Mouse (Mus musculus) hindbrain, embryonic 14.5 days (tissue): Measurements from ENCODE around the gene Cuedc2. TPM values are rescaled to one million over a fixed set of nuclear protein-coding genes. Genes with fewer than 3 reads are reported as not detected.
A peak's percentile ranks its signal among the peaks of the same experiment; 100 is the strongest.

ENCODE experiments used
- ATAC-seq: fragments of 200-750 bp; cut with Nextera tagmentation; 2 replicates; pipeline ENCODE4 v1.8.0; 2017; ENCODE audit warnings: moderate number of reproducible peaks, mild to moderate bottlenecking, moderate TSS enrichment, moderate library complexity; ENCODE audit not compliant: low FRiP score
- DNase-seq: peaks from one replicate; pipeline ENCODE4 v3.0.0-alpha.2; 2015; ENCODE audit warnings: low spot score
- H3K27ac ChIP-seq: fragments of 300-500 bp; sonication (generic); 2 replicates; pipeline ENCODE4 v1.5.1; 2014; ENCODE audit warnings: mild to moderate bottlenecking, moderate library complexity
- H3K27me3 ChIP-seq: fragments of 300-500 bp; sonication (generic); 2 replicates; pipeline ENCODE4 v1.6.1; 2014; ENCODE audit warnings: mild to moderate bottlenecking, low read length, mixed read lengths; ENCODE audit not compliant: control insufficient read depth, insufficient read depth
- H3K36me3 ChIP-seq: fragments of 300-500 bp; sonication (generic); replicated peaks from 2 replicates; pipeline ENCODE4 v1.6.1; 2014; ENCODE audit not compliant: control insufficient read depth, insufficient read depth
- H3K4me1 ChIP-seq: fragments of 300-500 bp; sonication (generic); replicated peaks from 2 replicates; pipeline ENCODE4 v1.6.1; 2014; ENCODE audit warnings: antibody characterized with exemption, low read length, mixed read lengths; ENCODE audit not compliant: control insufficient read depth, insufficient read depth
- H3K4me2 ChIP-seq: fragments of 300-500 bp; sonication (generic); replicated peaks from 2 replicates; pipeline ENCODE4 v1.6.1; 2014; ENCODE audit warnings: mild to moderate bottlenecking, moderate library complexity
- H3K4me3 ChIP-seq: fragments of 300-500 bp; sonication (generic); replicated peaks from 2 replicates; pipeline ENCODE4 v1.5.1; 2014; ENCODE audit warnings: mild to moderate bottlenecking, low read length
- H3K9ac ChIP-seq: fragments of 300-500 bp; sonication (generic); 2 replicates; pipeline ENCODE4 v1.6.1; 2014
- H3K9me3 ChIP-seq: fragments of 300-500 bp; sonication (generic); 2 replicates; pipeline ENCODE4 v1.6.1; 2016; ENCODE audit warnings: low read length; ENCODE audit not compliant: control insufficient read depth
- WGBS: fragments of 180-500 bp; shearing (Covaris S2); extraction: QIAGEN DNeasy Blood & Tissue Kit; methylation state at CpG from one replicate; pipeline ENCODE4 v1.1.7; 2014; 5-methylcytosine and 5-hydroxymethylcytosine counted together
- polyA plus RNA-seq: library from polyadenylated mRNA; unstranded; fragments of >200 nt; fragmentation: Nextera tagmentation; extraction: Ambion mirVana; gene quantifications from 2 replicates; pipeline ENCODE4 v1.2.1, GENCODE M21; 2014

Cuedc2 gene
- polyA plus RNA-seq, 1 experiment from 2014 or later, result 318 TPM

GRCm38 (mm10) chr19:46304908-46305333, 33.6 kb downstream of the Cuedc2 start:
- Histone ChIP-seq H3K36me3 (no peaks in the 10 kb centered on the region), H3K9ac (peak overlapping the region; percentile 29; the same call in 1 of the 2 replicates), H3K27me3 (peaks cover 45% of the 10 kb centered on the region), H3K4me2 (peak overlapping the region; percentile 78), H3K4me3 (peak overlapping the region; percentile 36), H3K9me3 (no peaks in the 10 kb centered on the region), H3K4me1 (peaks cover 10% of the 10 kb centered on the region; the same call in 1 of the 2 replicates), H3K27ac (no peak overlapping the region)
- peak; percentile 47; the same call in 1 of the 2 replicates for ATAC-seq
- no peak for DNase-seq
- WGBS, result under 1% methylated on average over 34 of the region's 34 CpGs

- Histone ChIP-seq H3K9me3 (no peaks in the 10 kb centered on the region), H3K36me3 (no peaks in the 10 kb centered on the region), H3K9ac (peak within 1 kb of the TSS; percentile 29; the same call in 1 of the 2 replicates), H3K4me2 (peak within 1 kb of the TSS; percentile 78), H3K27me3 (peaks cover 45% of the 10 kb centered on the region), H3K4me3 (peak within 1 kb of the TSS; percentile 36), H3K4me1 (peaks cover 10% of the 10 kb centered on the region; the same call in 1 of the 2 replicates), H3K27ac (no peak within 1 kb of the TSS)
- under 1% methylated on average over 39 of the region's 39 CpGs for WGBS
- DNase-seq, result peak; percentile 87
- peak; percentile 78 for ATAC-seq
Observed at GRCm38 (mm10) chr19:46304216-46304841, 34.2 kb downstream of the Cuedc2 start, which contains the start of gene Nfkb2. Gene Nfkb2 (plus strand): TSS chr19:46304320.

GRCm38 (mm10) chr19:46303251-46304215, 35.0 kb downstream of the Cuedc2 start:
- Histone ChIP-seq H3K36me3 (no peaks in the 10 kb centered on the region), H3K27ac (no peak overlapping the region), H3K9ac (no peak overlapping the region), H3K4me3 (peak overlapping the region; percentile 36), H3K27me3 (peaks cover 42% of the 10 kb centered on the region), H3K4me1 (peaks cover 10% of the 10 kb centered on the region; the same call in 1 of the 2 replicates), H3K9me3 (no peaks in the 10 kb centered on the region), H3K4me2 (peak overlapping the region; percentile 78)
- DNase-seq (no peak), ATAC-seq (no peak)
- WGBS, result 56% methylated on average over 18 of the region's 18 CpGs

GRCm38 (mm10) chr19:46302551-46302950, 36.0 kb downstream of the Cuedc2 start:
- peaks cover 32% of the 10 kb centered on the region for H3K27me3 ChIP-seq
- 86% methylated on average over 4 of the region's 4 CpGs for WGBS
- no peaks in the 10 kb centered on the region for H3K9me3 ChIP-seq
- H3K4me3 ChIP-seq, result no peak overlapping the region
- H3K9ac ChIP-seq, result no peak overlapping the region
- no peak for ATAC-seq
- H3K4me1 ChIP-seq, result peaks cover 10% of the 10 kb centered on the region; the same call in 1 of the 2 replicates
- H3K4me2 ChIP-seq, result no peak overlapping the region
- DNase-seq, result no peak
- no peak overlapping the region for H3K27ac ChIP-seq
- H3K36me3 ChIP-seq, result no peaks in the 10 kb centered on the region

- DNase-seq (no peak), ATAC-seq (no peak)
- Histone ChIP-seq H3K9me3 (no peaks in the 10 kb centered on the region), H3K4me3 (no peak overlapping the region), H3K4me2 (no peak overlapping the region), H3K9ac (no peak overlapping the region), H3K4me1 (peaks cover 10% of the 10 kb centered on the region; the same call in 1 of the 2 replicates), H3K27ac (no peak overlapping the region), H3K36me3 (no peaks in the 10 kb centered on the region), H3K27me3 (peaks cover 13% of the 10 kb centered on the region)
- WGBS, result 41% methylated on average over 8 of the region's 8 CpGs
Observed at GRCm38 (mm10) chr19:46300294-46301045, 38.0 kb downstream of the Cuedc2 start.

GRCm38 (mm10) chr19:46296938-46297337, 41.6 kb downstream of the Cuedc2 start:
- no peak for DNase-seq
- Histone ChIP-seq H3K4me2 (no peak overlapping the region), H3K9me3 (no peaks in the 10 kb centered on the region), H3K4me1 (no peaks in the 10 kb centered on the region), H3K27me3 (no peaks in the 10 kb centered on the region), H3K9ac (no peak overlapping the region), H3K27ac (no peak overlapping the region), H3K36me3 (no peaks in the 10 kb centered on the region), H3K4me3 (no peak overlapping the region)
- 72% methylated on average over 4 of the region's 4 CpGs for WGBS
- ATAC-seq, result no peak

- Histone ChIP-seq H3K4me2 (no peak overlapping the region), H3K9ac (no peak overlapping the region), H3K4me3 (no peak overlapping the region), H3K9me3 (no peaks in the 10 kb centered on the region), H3K36me3 (peaks cover 22% of the 10 kb centered on the region), H3K27me3 (no peaks in the 10 kb centered on the region), H3K4me1 (no peaks in the 10 kb centered on the region), H3K27ac (no peak overlapping the region)
- ATAC-seq, result no peak
- DNase-seq, result no peak
- WGBS, result 69% methylated on average over 12 of the region's 12 CpGs
Observed at GRCm38 (mm10) chr19:46290535-46291105, 47.9 kb downstream of the Cuedc2 start.

GRCm38 (mm10) chr19:46287566-46287965, 50.9 kb downstream of the Cuedc2 start:
- Histone ChIP-seq H3K4me3 (no peak overlapping the region), H3K4me2 (no peak overlapping the region), H3K4me1 (no peaks in the 10 kb centered on the region), H3K9me3 (no peaks in the 10 kb centered on the region), H3K36me3 (peaks cover 53% of the 10 kb centered on the region), H3K27me3 (no peaks in the 10 kb centered on the region), H3K27ac (no peak overlapping the region), H3K9ac (no peak overlapping the region)
- 87% methylated on average over 3 of the region's 3 CpGs for WGBS
- ATAC-seq (no peak), DNase-seq (no peak)
